Mouse (Mus musculus): Measurements from ENCODE around the gene Sspo.

Sspo gene

DNA sequence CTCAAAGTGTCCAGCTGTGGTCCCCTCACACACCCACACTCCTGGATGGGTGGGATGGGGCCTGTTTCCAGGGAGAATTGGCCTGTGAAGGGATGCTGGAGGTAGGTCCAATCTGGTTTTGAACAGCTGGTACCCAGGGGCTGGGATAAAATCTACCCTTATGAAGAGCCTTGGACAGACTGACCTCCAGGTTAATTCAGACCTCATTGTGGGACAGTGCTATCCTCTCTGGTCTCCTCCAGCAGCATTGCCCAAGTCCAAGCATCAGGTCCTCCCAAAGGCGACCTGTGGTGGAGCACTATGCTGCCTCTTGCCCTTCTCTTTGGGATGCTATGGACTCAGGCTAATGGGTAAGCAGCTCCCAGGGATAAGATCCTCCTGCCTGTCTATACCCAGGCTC is at the start of gene Sspo:
Gene Sspo, plus strand, starts transcription at position 301 of the 400 bp plus-strand sequence.
- DNase-seq (ENCODE audit: low spot score in 2 of 2), result no peak

DNA sequence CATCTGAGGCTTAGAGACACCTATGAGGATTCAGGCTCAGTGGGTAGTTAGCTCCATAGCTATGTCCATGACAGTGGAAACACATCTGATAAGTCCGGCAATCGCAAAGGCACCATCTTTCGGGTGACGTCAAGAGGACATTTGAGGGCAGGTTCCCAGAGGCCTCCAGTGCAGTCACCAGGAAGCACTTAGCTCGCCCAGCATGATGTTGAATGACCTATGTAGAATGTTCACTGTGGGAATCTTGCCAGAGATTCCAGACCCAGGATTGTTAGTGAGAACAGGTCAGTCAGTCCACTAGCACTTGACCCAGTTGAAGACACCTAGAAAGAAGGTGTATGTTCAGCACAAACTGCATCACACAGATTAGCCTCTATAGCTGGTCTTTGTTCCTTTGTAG is 48.1 kb upstream of the Sspo start:
- no peak for DNase-seq (ENCODE audit: low spot score in 2 of 2)

DNA sequence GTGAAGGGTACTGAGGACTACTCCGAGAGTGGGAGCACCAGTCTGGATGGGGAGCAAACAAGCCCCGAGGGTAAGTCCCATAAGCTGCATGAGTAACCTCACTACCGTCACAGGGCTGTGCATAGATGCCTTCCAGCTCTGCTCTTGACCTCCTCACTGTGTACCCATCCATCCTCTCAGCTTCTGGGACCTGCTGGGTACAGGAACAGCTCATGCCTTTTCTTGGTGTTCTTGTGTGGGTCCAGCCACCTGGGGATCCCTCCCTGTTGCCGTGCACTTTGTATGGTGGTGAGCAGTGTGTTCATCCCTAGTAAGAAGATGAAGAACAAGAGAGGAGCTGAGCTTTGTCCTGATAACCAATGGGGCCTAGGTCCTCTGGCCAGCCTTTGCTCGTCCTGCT is 44.0 kb upstream of the Sspo start:
- DNase-seq (ENCODE audit: low spot score in 2 of 2), result no peak

DNA sequence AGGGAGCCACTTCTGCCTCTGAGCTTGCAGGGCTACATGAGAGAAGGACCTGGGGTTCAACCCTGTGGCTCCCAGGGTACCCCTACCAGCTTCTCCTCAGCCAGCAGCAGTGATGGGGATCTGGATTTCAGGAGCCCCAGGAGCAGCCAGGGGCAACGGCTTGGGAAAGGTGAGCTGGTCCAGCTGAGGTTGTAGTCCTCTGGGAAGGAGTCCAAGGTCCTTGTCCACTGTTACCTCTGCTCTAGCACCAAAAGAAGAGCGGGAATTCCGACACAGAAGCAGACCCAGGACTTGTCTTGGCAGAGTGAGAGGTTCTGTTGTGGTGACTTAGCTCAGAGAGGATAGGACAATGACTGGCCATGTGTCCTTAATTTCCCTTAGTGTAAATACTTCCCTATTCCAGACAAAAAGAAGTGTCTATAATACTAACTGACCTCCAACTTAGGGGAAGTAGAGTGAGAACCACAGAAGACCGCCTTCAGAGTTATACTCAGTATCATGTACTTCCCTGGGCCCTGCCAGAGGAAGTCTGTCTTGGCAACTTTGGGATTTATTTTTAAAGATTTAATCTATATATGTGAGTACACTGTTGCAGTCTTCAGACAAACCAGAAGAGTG is 38.2 kb upstream of the Sspo start:
- no peak for DNase-seq (ENCODE audit: low spot score in 2 of 2)

DNA sequence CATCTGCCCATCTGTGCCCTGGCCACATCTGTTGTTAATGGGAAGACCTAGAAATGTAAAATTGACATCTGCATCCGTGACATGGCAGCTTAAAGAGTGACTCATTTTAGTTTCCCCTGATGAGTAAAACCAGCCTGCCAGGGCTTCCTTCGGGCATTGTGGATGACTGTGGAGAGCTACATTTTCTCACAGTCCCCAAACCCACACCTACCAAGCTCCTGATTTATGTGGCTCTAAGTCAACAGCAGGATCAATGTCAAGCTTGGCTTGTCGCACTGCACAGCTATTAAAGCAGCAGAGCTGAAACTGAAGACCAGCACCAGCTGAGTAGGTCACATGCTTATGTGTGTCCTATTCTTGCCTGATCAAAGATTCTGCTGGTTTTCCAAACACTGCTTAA is 37.5 kb upstream of the Sspo start:
- DNase-seq (ENCODE audit: low spot score in 2 of 2), result no peak

DNA sequence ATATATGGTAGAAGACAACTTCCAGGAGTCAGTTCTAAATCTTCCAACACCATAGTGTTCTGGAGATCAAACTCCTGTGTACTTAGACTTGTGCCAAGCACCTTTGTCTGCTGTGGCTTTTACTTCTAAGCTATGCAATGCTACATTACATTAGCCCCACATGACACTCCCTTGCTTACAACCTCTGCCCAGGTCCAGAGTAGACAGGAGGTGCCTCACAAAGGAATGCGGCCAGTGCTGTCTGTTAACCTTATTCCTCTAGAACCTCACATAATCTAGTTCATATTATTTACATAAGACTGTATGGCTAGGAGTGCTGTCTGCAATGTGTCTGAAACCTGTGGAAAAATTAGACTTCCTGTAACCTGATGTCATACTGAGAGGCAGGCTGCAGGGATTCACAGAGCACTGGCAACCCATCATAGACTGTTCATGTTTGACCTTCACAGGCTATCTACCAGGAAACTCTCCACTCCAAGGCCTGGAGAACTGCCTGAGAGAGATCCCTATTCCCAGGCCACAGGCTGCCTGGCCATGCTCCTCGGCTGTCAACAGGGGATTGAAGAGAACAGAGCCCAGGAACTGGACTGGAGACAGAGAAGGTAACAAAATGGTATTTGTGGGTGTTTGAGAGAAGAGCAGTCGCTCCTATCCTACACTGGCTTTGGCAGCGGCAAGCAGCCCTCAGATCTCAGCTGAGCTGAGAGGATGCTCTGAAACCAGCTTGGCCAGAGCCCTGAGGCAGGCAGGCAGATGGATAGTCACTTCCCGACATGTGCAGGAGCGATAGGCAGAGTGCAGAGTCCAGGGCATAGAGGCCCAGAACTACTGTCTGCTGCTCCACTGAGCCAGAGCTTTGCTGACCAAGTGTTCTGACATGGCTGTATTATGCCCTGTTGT is 36.6 kb upstream of the Sspo start:
- DNase-seq (ENCODE audit: low spot score in 2 of 2), result no peak

DNA sequence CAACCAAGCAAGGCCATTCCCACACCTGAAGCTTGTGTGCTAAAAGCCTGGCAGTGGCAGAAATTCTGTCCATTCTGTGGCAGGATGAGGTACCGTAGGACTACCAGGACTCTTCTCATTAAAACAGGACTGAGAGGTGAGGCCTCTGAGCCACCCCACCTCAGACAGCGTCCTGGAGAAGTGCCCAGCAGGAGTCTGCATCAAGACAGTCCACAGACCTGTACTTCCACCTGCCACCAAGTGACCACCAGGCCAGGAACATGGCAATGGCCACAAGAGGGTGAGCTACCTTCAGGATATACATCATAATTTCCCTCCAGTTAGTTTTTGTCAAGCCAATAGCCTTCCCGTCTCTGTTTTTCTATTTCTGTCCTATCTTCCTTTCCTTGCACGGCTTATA is 35.9 kb upstream of the Sspo start:
- DNase-seq (ENCODE audit: low spot score in 2 of 2), result no peak

DNA sequence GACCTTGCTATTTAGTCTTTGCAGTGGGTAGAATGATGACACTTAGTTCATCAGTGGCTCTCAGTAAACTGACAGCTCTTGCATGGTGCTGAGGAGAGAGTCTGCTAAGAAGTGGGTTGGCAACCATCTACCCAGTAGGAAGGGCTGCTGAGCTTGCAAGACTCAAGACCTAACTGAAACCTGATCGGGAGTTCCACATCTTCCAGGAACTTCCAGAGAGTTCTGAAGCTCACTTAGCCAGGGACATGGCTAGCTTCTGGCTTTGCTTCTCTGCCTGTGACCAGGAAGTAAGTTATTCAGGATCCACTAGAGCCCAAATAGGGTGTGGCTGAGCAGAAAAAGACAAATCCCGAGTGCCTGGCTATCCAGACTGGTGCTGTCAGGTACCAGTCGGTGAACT is 35.4 kb upstream of the Sspo start:
- no peak for DNase-seq (ENCODE audit: low spot score in 2 of 2)

DNA sequence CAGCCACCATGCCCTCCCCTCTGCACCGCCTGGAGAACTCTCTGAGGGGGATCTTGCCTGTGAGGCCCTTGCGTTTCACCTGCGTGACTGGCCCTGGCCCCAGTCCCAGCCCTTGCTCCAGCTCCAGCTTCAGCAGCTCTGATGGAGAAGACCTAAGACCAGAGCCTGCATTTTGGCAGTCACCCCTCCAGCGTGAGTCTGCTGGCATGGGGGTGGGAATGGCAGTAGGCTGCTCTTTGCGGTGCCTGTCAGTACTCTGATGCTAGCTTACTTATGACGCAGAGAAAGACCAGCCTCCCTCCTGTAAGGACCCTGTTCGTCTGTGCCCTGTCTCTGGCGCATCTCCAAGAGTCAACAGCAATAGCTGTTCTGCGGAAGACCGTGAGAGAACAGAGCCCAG is 34.9 kb upstream of the Sspo start:
- no peak for DNase-seq (ENCODE audit: low spot score in 2 of 2)

DNA sequence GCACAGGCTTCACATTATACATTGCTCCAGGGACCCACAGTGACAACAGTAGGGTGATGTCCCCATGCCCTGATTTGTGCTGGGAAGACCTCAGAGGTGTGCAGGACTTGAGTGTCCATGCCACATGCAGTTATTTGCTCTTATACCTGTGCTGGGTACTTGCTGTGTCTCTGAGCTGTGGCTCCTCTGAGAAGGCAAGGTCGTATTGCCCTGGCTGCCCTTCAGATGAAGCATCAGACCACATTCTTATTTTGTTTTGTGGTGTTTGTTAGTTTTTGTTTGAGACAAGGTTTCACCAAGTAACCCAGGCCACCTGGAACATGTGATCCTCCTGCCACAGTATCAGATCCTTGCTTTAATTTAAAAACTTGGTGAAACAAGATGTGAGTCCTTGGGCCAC is 33.1 kb upstream of the Sspo start:
- no peak for DNase-seq (ENCODE audit: low spot score in 2 of 2)

DNA sequence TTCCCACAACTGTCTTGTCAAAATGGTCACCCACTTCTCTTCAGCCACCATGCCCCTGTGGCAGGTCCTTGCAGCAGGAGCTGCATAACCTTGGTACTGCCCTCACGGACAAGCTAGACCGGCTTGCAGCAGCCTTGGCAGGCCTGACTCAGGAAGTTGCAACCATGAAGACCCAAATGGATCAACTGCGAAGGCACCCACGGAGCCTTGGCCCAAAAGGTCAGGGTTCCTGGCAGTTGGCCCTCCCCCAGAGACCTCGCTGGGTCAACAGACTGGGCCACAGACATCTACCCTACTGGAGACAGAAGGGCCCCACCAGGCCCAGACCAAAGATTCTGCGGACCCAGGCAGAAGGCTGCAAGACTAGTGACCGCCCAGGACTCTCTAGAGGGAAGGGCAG is 32.4 kb upstream of the Sspo start:
- DNase-seq (ENCODE audit: low spot score in 2 of 2), result no peak

DNA sequence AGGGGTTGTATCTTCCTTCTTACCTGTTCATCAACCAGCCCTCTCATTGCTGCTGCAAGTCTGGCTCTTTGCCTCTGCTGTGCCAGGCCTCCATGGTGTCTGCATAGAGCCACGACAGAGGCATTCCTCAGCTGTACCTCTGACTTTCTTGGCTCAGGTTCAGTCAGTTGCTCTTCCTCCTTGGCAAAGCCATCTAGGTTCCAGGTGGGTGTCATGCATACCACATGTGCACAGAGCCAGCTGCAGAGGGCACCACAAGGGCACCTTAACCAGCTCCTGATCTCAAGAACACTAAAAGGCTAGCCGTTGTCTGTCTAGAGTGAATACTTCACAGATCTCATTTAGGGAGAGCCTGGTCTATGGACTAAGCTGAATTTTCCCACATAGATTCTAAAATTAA is 31.5 kb upstream of the Sspo start:
- no peak for DNase-seq (ENCODE audit: low spot score in 2 of 2)

DNA sequence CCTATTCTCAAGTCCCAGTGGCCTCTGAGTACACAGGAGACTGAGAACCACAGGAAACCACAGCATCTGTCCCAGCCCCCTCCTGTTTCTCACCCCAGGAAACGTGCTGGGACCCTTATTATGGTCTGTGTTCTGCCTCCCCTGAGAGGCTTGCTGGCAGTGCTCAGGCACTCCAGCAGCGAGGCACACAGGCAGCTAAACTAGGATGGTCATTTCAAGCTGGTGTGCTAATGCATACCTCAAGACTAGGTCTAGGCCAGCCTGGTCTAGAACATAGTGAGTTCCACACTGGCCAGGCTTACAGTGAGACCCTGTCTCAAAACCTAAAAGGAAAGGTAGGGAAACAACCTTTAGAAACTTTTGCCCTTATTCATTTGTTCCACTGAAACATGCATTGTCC is 27.4 kb upstream of the Sspo start:
- DNase-seq (ENCODE audit: low spot score in 2 of 2), result no peak

DNA sequence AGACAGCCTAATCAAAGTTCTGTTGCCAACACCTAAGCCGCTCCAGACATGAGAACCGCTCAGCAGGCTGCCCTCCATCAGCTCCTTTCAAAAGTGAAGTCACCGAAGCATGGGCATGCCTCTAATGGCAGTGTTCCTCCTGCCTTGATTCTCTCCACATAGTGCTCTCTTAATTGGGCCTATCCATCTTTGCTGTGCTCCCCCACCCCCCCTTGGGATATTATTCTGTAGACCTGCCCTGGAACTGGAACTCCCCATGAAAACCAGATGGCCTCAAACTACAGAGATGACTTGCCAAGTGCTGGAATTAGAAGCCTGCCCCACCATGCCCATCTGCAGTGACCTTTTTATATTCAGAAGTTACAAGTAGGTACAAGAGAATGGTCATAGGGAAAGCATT is 24.7 kb upstream of the Sspo start:
- no peak for DNase-seq (ENCODE audit: low spot score in 2 of 2)

DNA sequence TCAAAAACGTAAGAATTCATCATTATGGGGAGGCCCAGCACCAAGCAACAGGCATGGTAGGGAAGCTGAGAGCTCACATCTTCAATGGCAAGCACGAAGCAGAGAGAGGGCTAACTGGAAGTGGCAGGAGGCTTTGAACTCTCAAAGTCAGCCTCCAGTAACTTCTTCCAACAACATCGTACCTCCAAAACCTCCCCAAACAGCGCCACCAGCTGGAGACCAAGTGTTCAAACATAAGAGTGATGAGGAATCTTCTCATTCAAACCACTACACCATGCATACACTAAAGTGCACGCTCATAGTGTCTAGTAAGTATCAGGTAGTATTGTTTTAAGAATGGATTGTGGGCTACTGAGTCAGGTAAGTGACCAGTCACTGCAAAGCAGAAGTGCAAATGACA is 24.0 kb upstream of the Sspo start:
- DNase-seq (ENCODE audit: low spot score in 2 of 2), result no peak

DNA sequence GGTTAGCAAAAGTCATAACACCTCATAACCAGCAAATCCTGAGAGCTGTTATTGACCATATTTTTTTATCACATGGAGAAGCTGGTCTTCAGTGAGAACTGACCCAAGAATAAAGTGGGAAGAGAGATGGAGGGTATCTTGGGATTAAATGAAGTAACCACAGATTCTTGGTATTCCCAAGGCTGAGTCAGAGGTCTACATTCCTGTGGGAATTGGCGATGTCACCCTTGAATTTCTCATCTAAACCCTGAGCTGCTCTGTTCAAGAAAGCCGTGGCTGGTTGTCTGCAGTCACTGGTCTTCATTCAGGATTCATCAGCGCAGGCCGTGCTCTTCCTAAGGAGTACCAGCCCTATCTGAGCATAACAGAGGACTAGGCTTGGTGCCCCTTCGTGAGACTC is 21.1 kb upstream of the Sspo start:
- no peak for DNase-seq (ENCODE audit: low spot score in 2 of 2)

DNA sequence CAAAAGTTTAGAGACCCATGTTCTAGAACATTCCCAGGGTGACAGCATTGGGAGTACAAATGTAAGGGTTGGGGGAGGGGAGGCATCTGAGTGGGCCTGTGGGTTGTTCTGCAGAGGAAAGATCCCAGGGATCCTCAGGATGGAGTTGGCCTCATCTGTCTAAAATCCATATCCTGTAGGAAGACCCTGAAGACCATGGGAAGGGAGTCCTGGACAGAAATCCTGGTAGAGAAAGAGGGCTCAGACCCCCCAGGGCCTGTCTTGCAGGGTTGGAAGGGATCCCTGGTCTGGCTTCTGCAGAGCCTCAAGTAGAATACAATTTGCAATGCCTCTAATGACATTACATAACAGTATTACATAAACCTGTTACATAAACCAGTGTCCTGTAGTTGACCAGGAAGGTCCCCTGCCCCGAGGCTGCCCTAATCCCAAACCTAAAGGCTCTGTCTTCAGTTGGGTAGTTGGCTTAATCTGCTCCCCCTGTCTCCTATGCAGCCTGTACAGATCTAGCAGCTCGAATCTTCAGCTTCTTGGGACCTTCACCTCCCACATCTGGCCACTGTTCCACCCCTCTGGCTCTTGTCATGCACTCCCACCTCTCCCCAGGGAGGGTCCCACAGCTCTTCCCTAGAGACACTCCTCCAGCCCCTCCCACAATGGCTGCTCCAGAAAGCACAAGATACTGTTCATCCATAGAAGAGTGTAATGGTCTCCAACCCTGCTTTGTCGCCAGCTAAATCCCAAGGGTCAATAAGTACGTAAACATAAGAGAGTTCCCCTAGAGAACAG is 19.1 kb upstream of the Sspo start:
- no peak for DNase-seq (ENCODE audit: low spot score in 2 of 2)

DNA sequence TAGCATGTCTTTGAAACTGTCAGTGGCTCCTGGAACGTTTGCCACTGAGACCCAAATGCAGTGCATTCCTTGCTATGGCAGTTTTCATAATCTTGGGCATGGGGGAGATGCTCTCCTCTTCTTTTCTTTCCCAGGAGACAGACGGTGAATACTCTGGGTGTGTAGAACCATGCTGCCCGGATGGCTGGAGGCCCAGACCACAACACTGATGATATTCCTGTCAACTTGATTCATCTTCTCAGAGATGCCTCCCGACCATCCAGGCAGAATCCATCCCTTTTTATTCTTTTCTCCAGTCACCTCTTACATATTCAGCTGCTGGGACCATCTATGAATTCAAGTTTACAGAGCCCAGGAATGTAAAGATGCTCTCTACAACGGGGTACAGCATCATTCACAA is 17.3 kb upstream of the Sspo start:
- no peak for DNase-seq (ENCODE audit: low spot score in 2 of 2)

DNA sequence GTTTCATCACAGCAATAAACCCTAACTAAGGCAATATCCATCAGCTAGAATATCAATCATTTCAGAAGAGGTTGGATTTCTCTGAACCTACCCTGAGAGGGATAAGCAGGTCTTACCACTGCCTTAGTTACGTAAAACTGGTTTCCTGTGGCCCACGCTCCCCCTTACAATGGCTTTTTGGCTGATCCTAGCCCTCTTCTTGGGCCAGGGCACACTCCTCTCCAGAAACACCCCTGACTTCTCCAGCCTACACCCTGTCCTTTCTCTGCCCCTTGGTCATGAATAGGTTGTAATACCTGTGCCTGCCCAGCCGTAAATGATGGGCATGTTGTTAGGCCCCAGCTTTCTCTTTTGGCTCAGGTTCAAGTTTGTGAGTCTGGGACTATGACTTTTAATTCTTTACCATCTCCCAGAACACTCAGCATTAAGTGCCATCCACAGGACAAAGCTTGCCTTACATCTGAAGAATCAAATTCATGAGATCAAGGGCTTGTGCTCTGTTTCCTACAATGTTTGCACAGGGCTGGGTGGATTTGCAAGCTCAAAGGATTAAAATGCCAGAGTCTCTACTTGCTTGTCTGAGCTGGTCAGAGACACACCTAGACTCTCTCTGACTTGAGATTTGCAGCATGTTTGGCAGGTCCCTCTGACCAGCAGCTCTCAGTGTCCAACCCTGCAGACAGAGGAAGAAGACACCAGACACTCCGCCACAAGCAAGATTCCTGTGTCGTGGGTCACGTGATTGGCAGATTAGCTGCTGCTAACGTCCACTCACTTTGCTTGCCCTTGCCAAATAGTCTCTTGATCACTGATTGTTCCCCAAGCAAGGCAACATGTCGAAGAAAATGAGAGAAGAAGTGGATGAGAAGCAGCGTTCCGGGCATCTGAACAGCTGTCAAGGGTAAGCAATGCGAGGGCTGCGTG is 14.9 kb upstream of the Sspo start:
- no peak for DNase-seq (ENCODE audit: low spot score in 2 of 2)

DNA sequence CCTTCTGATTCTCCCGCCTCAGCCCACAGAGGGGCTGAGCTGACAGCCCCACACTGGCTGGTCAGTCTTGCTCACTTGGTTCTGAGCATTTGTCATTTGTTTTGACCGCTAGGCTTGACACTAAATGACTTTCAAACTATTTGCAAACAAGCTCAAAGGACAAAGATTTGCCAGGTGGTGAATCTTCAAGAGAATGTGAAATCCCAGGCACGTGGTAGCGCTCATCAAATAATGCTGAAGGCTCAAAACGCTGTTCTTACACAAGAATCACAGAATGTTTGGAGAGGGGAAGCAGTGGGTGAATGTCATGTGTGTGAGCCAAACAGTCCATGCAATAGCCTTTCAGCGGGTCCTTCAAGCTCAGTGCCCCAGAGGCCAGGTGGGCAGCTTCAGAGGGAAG is 13.4 kb upstream of the Sspo start:
- no peak for DNase-seq (ENCODE audit: low spot score in 2 of 2)

DNA sequence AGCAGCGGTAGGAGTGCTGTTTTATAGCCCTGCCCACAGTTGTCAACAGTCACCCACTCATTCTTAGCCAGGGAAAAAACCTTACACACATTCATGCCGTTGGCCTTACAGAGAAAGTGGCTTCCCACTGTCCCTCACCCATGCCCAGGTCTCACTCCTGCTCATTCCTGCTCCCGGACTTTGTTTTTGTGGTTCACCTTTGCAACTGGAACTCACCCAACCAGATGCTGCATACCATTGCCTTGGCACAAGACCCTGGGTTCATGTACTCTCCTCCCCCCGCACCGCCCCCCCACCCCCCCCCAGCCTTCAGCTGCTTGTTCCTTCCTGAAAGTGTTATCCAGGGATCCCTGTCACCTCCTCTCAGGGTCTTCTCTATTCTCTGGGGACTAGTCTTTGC is 12.9 kb upstream of the Sspo start:
- no peak for DNase-seq (ENCODE audit: low spot score in 2 of 2)
